Mouse (Mus musculus): ENCODE data around the gene Rcn1.

Gene Rcn1

GRCm38 (mm10) chr2:105399085-105399891 is at the start of gene Rcn1:
Rcn1 (minus strand) TSS chr2:105399319.
- peak; percentile 82 for DNase-seq (ENCODE audit: low spot score)

DNA sequence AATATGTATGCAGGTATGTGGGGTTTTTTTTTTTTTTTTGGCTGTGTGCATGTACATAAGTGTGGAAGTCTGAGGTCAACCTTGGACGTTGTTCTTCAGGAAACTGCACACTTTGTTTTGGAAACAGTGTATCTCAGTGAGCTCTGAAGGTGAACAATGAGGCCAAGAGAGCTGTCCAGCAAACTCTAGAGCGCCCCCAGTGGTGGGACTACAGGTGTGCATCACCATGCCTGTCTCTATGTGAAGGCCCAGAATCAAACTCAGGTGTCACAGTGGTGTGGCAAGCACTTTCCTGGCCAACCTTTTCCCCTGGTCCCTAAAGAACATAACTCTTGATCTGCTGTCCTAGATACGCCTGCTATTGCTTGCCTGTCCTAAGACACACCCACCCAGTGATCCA is 45.0 kb upstream of the Rcn1 start:
- peak; percentile 46 for DNase-seq (ENCODE audit: low spot score)

GRCm38 (mm10) chr2:105439022-105439421 is 39.9 kb upstream of the Rcn1 start:
- DNase-seq (ENCODE audit: low spot score), result no peak

DNA sequence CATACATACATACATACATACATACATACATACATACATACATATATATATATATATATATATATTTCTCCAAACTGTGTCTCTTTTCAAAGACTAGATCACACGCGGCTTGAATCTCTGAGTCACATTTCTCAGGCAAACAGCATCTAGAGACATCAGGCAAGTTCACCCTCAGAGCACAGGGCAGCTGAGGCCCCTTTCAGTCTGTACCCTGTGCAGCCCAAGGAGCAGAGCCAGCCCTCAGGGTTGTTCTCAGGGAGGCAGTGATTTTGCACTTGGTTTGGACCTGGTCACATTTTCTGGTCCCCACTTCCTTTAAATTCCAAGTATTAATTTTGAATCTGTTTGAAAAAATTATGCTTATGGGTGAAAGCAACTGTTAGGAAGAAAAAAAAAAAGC is 39.4 kb upstream of the Rcn1 start:
- DNase-seq (ENCODE audit: low spot score), result no peak

GRCm38 (mm10) chr2:105432927-105433326 is 33.8 kb upstream of the Rcn1 start:
- DNase-seq (ENCODE audit: low spot score), result peak; percentile 37

DNA sequence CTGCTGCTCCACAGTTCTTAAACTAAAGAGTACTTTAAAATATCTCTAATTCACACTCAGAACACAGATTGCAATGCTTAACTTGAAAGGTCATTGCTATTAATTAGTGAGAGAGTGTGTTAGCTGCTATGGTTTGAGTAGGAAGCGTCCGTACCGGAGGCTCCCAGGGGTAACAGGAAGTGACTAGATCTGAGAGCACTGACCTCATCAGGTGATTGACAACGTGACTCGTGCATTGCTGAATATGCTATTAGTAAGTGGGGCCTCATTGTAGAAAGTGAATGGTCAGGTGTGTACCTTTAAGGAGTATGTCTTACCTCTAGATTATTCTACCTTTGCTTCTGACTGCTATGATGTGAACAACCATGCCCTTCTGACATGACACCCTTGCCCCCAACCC is 31.3 kb upstream of the Rcn1 start:
- no peak for DNase-seq (ENCODE audit: low spot score)

- no peak for DNase-seq (ENCODE audit: low spot score)
Measured at GRCm38 (mm10) chr2:105429899-105430298, 30.8 kb upstream of the Rcn1 start.

DNA sequence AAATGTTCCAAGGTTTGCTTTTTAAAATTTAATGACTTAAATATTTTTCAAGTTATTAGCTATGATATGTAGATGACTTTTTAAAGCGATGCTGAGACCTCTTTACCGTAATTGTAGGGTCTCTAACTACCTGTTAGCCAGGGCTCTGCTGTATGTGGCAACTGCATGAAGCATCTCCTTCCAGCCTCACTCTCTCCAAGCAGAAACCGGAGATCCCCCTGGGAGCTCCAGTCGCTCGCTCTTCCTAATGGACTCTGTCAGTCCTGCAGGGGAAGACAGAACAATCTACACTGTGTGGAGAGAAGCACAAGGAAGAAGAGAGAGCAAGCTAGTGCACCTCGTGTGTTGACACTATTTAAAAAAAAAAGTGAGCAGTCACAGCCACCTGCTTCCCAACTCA is 29.3 kb upstream of the Rcn1 start:
- no peak for DNase-seq (ENCODE audit: low spot score)

DNA sequence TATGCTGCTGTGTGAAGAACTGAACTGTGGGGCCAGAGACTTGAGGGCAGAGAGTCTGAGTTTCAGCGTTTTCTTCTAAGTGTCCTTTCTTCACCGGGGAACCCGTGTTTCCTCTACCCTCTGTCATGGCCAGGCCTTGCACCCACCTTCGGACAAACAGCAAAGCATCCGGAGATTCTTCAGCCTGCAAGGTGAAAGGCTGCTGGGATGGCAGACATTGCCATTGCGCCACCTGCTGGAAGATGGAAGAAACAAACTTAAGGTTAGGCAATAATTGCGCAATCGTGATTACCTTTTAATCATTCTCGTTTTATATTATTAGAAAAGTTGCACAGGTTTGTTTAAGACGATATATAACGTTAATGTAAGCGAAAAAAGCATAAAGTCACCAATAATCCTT is 28.9 kb upstream of the Rcn1 start:
- DNase-seq (ENCODE audit: low spot score), result peak; percentile 88

DNA sequence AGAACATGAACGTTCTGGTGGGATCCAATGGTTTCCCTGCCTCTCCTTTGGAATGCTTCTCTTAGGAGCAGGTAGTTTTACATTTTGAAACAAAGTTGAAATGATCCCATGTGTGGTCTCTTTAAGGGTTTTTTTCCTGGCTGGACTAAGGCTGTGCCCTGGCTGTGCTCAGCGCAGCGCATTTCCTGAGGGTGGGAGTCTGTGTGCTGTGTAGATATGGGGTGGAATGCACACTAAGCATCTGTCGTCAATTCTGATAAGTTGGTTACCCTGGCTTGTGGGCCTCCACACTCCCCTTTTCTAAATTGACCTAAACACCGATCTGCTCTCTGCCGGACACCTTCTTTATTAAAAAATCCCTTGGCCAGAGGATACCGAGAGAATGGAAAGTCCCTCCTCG is 28.3 kb upstream of the Rcn1 start:
- DNase-seq (ENCODE audit: low spot score), result no peak

- no peak for DNase-seq (ENCODE audit: low spot score)
Measured at GRCm38 (mm10) chr2:105418629-105419227, 19.6 kb upstream of the Rcn1 start.

- no peak for DNase-seq (ENCODE audit: low spot score)
Measured at GRCm38 (mm10) chr2:105417663-105418062, 18.5 kb upstream of the Rcn1 start.

- no peak for DNase-seq (ENCODE audit: low spot score)
Measured at GRCm38 (mm10) chr2:105416660-105417348, 17.7 kb upstream of the Rcn1 start.

- DNase-seq (ENCODE audit: low spot score), result no peak
Measured at GRCm38 (mm10) chr2:105416046-105416659, 17.0 kb upstream of the Rcn1 start.

DNA sequence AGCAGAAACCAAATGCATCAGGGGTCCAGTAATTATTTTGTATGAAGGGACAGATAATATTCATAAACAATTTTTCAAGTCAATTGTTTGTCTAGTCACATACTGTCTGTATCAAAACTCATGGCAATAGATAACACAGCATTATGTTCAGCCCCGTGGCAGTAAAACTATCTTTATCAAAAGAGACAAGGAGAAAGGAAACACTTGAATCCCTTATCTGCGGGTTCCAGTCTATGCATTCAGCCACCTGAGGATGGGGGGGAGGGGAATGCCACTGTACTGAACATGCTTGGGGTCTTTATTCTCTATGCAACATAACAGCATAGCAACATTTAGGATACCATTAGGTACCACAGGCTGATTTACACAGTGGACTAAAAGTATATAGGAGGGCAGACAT is 15.2 kb upstream of the Rcn1 start:
- no peak for DNase-seq (ENCODE audit: low spot score)

DNA sequence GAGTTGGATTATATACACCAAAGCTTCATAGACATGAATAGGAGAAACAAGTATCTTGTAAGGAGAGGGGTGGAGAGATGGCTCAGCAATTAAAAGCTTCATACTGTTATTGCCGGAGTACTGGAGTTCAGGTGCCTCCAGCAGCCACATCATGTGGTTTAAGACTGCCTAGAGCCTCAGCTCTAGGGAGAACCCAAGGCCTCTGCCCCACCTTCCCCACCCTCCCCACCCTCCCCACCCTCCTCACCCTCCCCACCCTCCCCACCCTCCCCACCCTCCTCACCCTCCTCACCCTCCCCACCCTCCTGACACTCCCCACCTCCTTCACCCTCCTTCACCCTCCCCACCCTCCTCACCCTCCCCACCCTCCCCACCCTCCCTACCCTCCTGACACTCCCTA is 10.1 kb upstream of the Rcn1 start:
- DNase-seq (ENCODE audit: low spot score), result no peak

DNA sequence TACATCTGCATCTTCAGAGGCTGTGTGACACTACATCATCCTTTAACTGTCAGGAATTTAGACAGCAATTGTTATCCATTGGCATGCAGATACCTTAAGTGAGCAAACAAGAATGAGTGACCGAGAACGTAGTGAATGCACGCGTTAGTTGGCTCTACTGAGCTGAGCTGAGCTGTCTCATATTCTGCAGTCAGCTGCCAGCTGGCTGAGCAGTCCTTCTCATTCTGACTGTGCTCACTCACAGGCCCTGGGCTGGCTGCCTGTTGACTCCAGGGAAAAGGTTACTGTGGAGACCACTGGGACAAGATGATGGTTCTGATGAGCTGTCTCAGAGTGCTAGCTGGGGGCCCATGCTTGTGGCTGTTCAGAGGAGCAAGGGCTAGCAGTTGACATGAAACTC is 9.4 kb upstream of the Rcn1 start:
- DNase-seq (ENCODE audit: low spot score), result no peak

- no peak for DNase-seq (ENCODE audit: low spot score)
Measured at GRCm38 (mm10) chr2:105402180-105402579, 3.1 kb upstream of the Rcn1 start.

GRCm38 (mm10) chr2:105400558-105400957 is 1.4 kb upstream of the Rcn1 start:
- no peak for DNase-seq (ENCODE audit: low spot score)

- DNase-seq (ENCODE audit: low spot score), result no peak
Measured at GRCm38 (mm10) chr2:105398636-105399084, 459 bp downstream of the Rcn1 start.

DNA sequence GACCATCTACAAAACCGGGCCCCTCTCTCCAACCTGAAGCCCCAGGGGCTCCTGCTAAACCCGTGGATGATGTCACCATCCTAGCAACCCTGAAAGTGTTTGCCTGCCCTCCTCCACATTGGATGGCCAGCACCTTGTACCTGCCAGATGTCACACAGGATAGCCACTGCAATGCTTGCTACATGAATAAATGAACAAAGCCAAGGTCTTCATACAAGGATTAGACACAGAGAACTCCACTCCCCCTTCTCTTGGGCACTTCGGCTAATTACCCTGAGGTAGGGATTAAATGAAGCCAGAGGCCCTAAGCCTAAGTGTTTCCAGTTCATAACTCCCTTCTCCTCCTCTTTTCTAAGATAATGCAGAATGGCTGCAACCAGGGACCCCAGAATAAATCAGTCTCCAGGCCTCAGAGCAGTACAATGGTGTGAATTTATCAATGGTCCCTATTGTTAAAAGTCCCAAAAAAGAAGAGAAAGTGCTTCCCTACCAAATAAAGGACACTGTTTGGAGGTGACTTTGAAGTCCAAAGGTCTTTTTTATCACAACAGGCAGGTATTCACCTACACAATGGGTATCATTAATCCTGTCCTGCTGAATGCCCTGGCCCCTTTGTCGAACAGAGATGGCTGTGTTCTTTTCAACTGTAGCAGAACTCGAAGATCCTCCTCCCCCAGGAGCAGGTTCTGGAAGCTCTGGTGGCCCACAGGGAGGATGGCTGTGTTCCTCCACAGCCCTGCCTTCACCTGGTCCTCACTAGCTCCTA is 1.5 kb downstream of the Rcn1 start:
- peak; percentile 38 for DNase-seq (ENCODE audit: low spot score)

DNA sequence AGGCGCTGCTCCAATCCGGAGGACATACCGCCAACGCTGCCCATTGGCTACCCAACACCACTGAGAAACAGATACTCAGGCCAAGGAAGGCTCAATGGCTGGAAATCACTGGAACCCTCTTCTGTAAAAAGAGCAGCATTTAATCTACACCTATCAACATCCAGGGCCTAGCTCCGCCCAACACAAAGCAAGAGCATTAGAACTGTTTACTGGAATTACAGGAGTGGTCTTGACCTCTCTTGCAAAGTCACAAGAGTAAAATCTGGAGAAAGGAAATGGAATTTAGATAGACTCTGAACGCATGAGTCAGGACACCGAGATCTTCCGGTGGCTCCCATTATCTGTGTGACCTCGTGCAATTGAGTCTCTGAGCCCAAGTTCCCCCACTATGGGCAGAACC is 3.1 kb downstream of the Rcn1 start:
- no peak for DNase-seq (ENCODE audit: low spot score)
